Mouse (Mus musculus) adrenal gland, postnatal 4 days (tissue): ENCODE results near the gene Hapln3. TPM values are rescaled to one million over a fixed set of nuclear protein-coding genes. Genes with fewer than 3 reads are reported as not detected.

ENCODE experiments used
- DNase-seq, 2 experiments: peaks; one replicate each; pipeline ENCODE4 v3.0.0; 2021 to 2022; ENCODE audit warnings: low spot score in 2 of 2, mixed read lengths in 2 of 2
- long read RNA-seq, 2 experiments: library from polyadenylated mRNA; stranded (forward); transcript quantifications; one replicate each; pipeline ENCODE4 v2.0.0; 2021
- total RNA-seq, 2 experiments: library from RNA; stranded (reverse); gene quantifications; 2 replicates each; pipeline ENCODE4 v1.2.3; 2021

The Hapln3 gene
- total RNA-seq = 1 to 10 TPM; 4.1 to 4.5 TPM
- long read RNA-seq, experiment 1, partial matches to known transcripts = 0 of 4 reads
- long read RNA-seq, experiment 1, other reads (novel, unspliced or antisense) = 0 of 4 reads
- long read RNA-seq, experiment 2, partial matches to known transcripts = 0 of 3 reads
- long read RNA-seq, experiment 2, other reads (novel, unspliced or antisense) = 2 of 3 reads

GRCm38 (mm10) chr7:79130843-79131444 lies at the start of gene Hapln3:
Hapln3 (minus strand) TSS chr7:79131018.
- DNase-seq = no peak

- DNase-seq = no peak
Observed at GRCm38 (mm10) chr7:79173800-79174199, 43.0 kb upstream of the Hapln3 start.

GRCm38 (mm10) chr7:79171782-79172181 lies 41.0 kb upstream of the Hapln3 start:
- DNase-seq = no peak

GRCm38 (mm10) chr7:79167006-79167562 lies 36.3 kb upstream of the Hapln3 start:
- DNase-seq = no peak

- no peak for DNase-seq
Observed at GRCm38 (mm10) chr7:79159406-79159805, 28.6 kb upstream of the Hapln3 start.

- DNase-seq = no peak
Observed at GRCm38 (mm10) chr7:79149522-79149921, 18.7 kb upstream of the Hapln3 start.

GRCm38 (mm10) chr7:79148711-79149266 lies 18.0 kb upstream of the Hapln3 start, which contains the start of gene Mfge8:
Mfge8 (minus strand) TSS chr7:79149060.
- peak; percentile 67 to 80 for DNase-seq

- DNase-seq = no peak
Observed at GRCm38 (mm10) chr7:79147931-79148653, 17.3 kb upstream of the Hapln3 start.

- no peak for DNase-seq
Observed at GRCm38 (mm10) chr7:79147011-79147837, 16.4 kb upstream of the Hapln3 start.

GRCm38 (mm10) chr7:79140897-79141296 lies 10.1 kb upstream of the Hapln3 start:
- DNase-seq = peak; percentile 37 to 67

GRCm38 (mm10) chr7:79139891-79140591 lies 9.2 kb upstream of the Hapln3 start:
- DNase-seq = no peak

- no peak for DNase-seq
Observed at GRCm38 (mm10) chr7:79139328-79139824, 8.6 kb upstream of the Hapln3 start.

- no peak for DNase-seq
Observed at GRCm38 (mm10) chr7:79133391-79133790, 2.6 kb upstream of the Hapln3 start.

GRCm38 (mm10) chr7:79130385-79130784 lies 433 bp downstream of the Hapln3 start:
- DNase-seq = no peak

- no peak for DNase-seq
Observed at GRCm38 (mm10) chr7:79129883-79130282, 935 bp downstream of the Hapln3 start.

- no peak for DNase-seq
Observed at GRCm38 (mm10) chr7:79123465-79123864, 7.4 kb downstream of the Hapln3 start.

- no peak for DNase-seq
Observed at GRCm38 (mm10) chr7:79113848-79114247, 17.0 kb downstream of the Hapln3 start.

- no peak for DNase-seq
Observed at GRCm38 (mm10) chr7:79096492-79096891, 34.3 kb downstream of the Hapln3 start.

- no peak for DNase-seq
Observed at GRCm38 (mm10) chr7:79089111-79089510, 41.7 kb downstream of the Hapln3 start.
